Mouse (Mus musculus): Measurements from ENCODE around the gene Lasp1.

GRCm38 (mm10) chr11:97839441-97840134, 40.8 kb downstream of the Lasp1 start:
- TF ChIP-seq CTCF (IDR thresholded peaks at IDR 0.05; ENCODE audit: low read depth, low read length) (no peak), POLR2A (IDR thresholded peaks at IDR 0.05; ENCODE audit: borderline replicate concordance, low read depth, low read length) (no peak)

All from bone marrow macrophage, adult 2 months (primary cell).